Comparison of ENCODE assay signal across 9 mouse cellular contexts in genomic region chr15:78239453-78239852, GRCm38 (mm10). TPM values are rescaled to one million over a fixed set of nuclear protein-coding genes. Genes with fewer than 3 reads are reported as not detected.
DNase-seq lines count a peak whose midpoint lies in the region; ATAC-seq and TF ChIP-seq lines count a peak whose summit lies in the region.
"Had no signal": no experiment of that assay in that cellular context is flagged by ENCODE, and none has a peak within 500 bp of the region (broad histone marks: within the 10 kb centered on the region; RNA-seq: fewer than 3 reads in every experiment).

No protein-coding gene starts in this region.

- no peaks in the 10 kb centered on the region; the same call in 1 of the 2 replicates for H3K27me3 ChIP-seq in heart, embryonic 11.5 days (ENCODE audit: control insufficient read depth, insufficient read depth, low read length)
- H3K27me3 ChIP-seq in splenic B cell, adult 2 months (ENCODE audit: control insufficient read depth, insufficient read depth, low read length, poor library complexity, severe bottlenecking) = no peaks in the 10 kb centered on the region

- no peak for ATAC-seq in heart, embryonic 11.5 days (replicated peaks; ENCODE audit: insufficient number of reproducible peaks, low FRiP score, low TSS enrichment)
- peak; percentile 76 for ATAC-seq in megakaryocyte, adult 5-6 weeks (ENCODE audit: poor library complexity, severe bottlenecking)

- H3K9ac ChIP-seq in heart, embryonic 11.5 days (ENCODE audit: low read depth, low read length) = no peak overlapping the region

- peak; percentile 99 for TF ChIP-seq CTCF in cortical plate, adult 2 months (IDR thresholded peaks at IDR 0.05; ENCODE audit: extremely low read depth, insufficient read depth, low read length)

- no peak for TF ChIP-seq POLR2A in cortical plate, adult 2 months (IDR thresholded peaks at IDR 0.05; ENCODE audit: extremely low read depth, insufficient read depth, low read length)

- H3K27ac ChIP-seq in heart, embryonic 11.5 days (ENCODE audit: low read depth, low read length) = no peak overlapping the region
- no peak overlapping the region for H3K27ac ChIP-seq in cortical plate, adult 2 months (ENCODE audit: insufficient read depth, low read length)

- no peaks in the 10 kb centered on the region for H3K9me3 ChIP-seq in heart, embryonic 11.5 days (replicated peaks; ENCODE audit: control insufficient read depth, low read length)

- H3K4me2 ChIP-seq in heart, embryonic 11.5 days = no peak overlapping the region

- H3K4me3 ChIP-seq in heart, embryonic 11.5 days (ENCODE audit: low read depth, low read length) = no peak overlapping the region
- H3K4me3 ChIP-seq in cortical plate, adult 2 months (ENCODE audit: insufficient read depth, low read length) = no peak overlapping the region

- 22% methylated on average over 10 of the region's 10 CpGs for WGBS in heart, embryonic 11.5 days (ENCODE audit: insufficient replicate concordance)

- H3K36me3 ChIP-seq in heart, embryonic 11.5 days (ENCODE audit: control insufficient read depth, insufficient read depth, low read length) = no peaks in the 10 kb centered on the region
- H3K36me3 ChIP-seq in splenic B cell, adult 2 months (ENCODE audit: control insufficient read depth, insufficient read depth, low read length, poor library complexity, severe bottlenecking) = no peaks in the 10 kb centered on the region

- peak; percentile 53 to 80 for DNase-seq in heart, adult 18-20 months
- peak; percentile 84 for DNase-seq in A20 (ENCODE audit: low read depth, low spot score)
- DNase-seq in adrenal gland, adult 18-20 months (ENCODE audit: low spot score in 2 of 2) = peak; percentile 49 to 59
- peak; percentile 73 to 75 for DNase-seq in kidney, postnatal 4 days
- peak; percentile 92 for DNase-seq in splenic B cell, adult 2 months (ENCODE audit: low read depth, low spot score)

- H3K4me1 ChIP-seq in heart, embryonic 11.5 days (ENCODE audit: control insufficient read depth, insufficient read depth, low read length) = no peaks in the 10 kb centered on the region
- 0 out of 2 replicates have a peak, but pooled peaks cover 2% of the 10 kb centered on the region for H3K4me1 ChIP-seq in cortical plate, adult 2 months (ENCODE audit: control insufficient read depth, insufficient read depth, low read length)

RNA-seq across cellular contexts. Expression of gene Ncf4, which starts 5.1 kb away (rescaled TPM):
- total RNA-seq in heart, adult 18-20 months (2021) = 1 to 10 TPM; 2.0 to 2.8 TPM
- 17.6 and 27.3 TPM in 2 replicates for polyA plus RNA-seq in heart, embryonic 11.5 days (2014; fragmentation: Nextera tagmentation; extraction: Ambion mirVana)
- 1 to 10 TPM; 3.3 to 3.6 TPM for total RNA-seq in adrenal gland, adult 18-20 months (2021)
- polyA plus RNA-seq in cortical plate, adult 2 months (2012; rRNA removed) = 1.7 and 1.9 TPM in 2 replicates
- total RNA-seq in megakaryocyte, adult 5-6 weeks (2015) = 367 and 392 TPM in 2 replicates
- total RNA-seq in megakaryocyte, adult 5-6 weeks (2017) = 250 and 266 TPM in 2 replicates

RNA-seq across cellular contexts. Expression of gene Pvalb, which starts 33.3 kb away (rescaled TPM):
- under 1 TPM; 0.57 to 0.93 TPM for total RNA-seq in heart, adult 18-20 months (2021)
- 0.31 and 0.50 TPM in 2 replicates for polyA plus RNA-seq in heart, embryonic 11.5 days (2014; fragmentation: Nextera tagmentation; extraction: Ambion mirVana)
- 1 to 10 TPM in 1 of 2 experiments, not detected in 1; 1.7 TPM for total RNA-seq in adrenal gland, adult 18-20 months (2021)
- polyA plus RNA-seq in cortical plate, adult 2 months (2012; rRNA removed) = 121 and 122 TPM in 2 replicates
- total RNA-seq in megakaryocyte, adult 5-6 weeks (2015) = not detected in 2 replicates
- total RNA-seq in megakaryocyte, adult 5-6 weeks (2017) = not detected in 2 replicates
- polyA plus RNA-seq: liver, embryonic 16.5 days had no signal

Comparison
In these comparisons a context has a peak if more than half of its experiments do, and no peak if none do; other contexts are left out.
1. RNA of gene Ncf4, which starts 5.1 kb away (total RNA-seq): 250 to 392 TPM in megakaryocyte, adult 5-6 weeks; 3.3 to 3.6 TPM in adrenal gland, adult 18-20 months and 2.0 to 2.8 TPM in heart, adult 18-20 months; every median in the first group is over 10 times any median in the second.
2. Peak in every context shown above with its lines, with median percentiles within 50 percentile points of each other: DNase-seq.